Mouse (Mus musculus): ENCODE data around the gene Ppp1r10.

Ppp1r10 gene

GRCm38 (mm10) chr17:35903343-35903991 is 12.8 kb upstream of the Ppp1r10 start:
- DNase-seq (ENCODE audit: low spot score) = no peak

GRCm38 (mm10) chr17:35903992-35904355 is 12.3 kb upstream of the Ppp1r10 start:
- no peak for DNase-seq (ENCODE audit: low spot score)

GRCm38 (mm10) chr17:35905587-35905986 is 10.6 kb upstream of the Ppp1r10 start:
- DNase-seq (ENCODE audit: low spot score) = no peak

GRCm38 (mm10) chr17:35907609-35908008 is 8.6 kb upstream of the Ppp1r10 start:
- DNase-seq (ENCODE audit: low spot score) = no peak

GRCm38 (mm10) chr17:35909186-35909918 is 6.9 kb upstream of the Ppp1r10 start:
- no peak for DNase-seq (ENCODE audit: low spot score)

- DNase-seq (ENCODE audit: low spot score) = peak; percentile 93
Measured at GRCm38 (mm10) chr17:35909919-35910369, 6.3 kb upstream of the Ppp1r10 start, which contains the start of gene Atat1. Atat1 (minus strand) TSS chr17:35910075.

GRCm38 (mm10) chr17:35914975-35915374 is 1.3 kb upstream of the Ppp1r10 start:
- DNase-seq (ENCODE audit: low spot score) = no peak

- DNase-seq (ENCODE audit: low spot score) = no peak
Measured at GRCm38 (mm10) chr17:35915538-35916296, 517 bp upstream of the Ppp1r10 start.

- DNase-seq (ENCODE audit: low spot score) = no peak
Measured at GRCm38 (mm10) chr17:35917143-35917462, 869 bp downstream of the Ppp1r10 start.

GRCm38 (mm10) chr17:35917463-35918251 is 1.4 kb downstream of the Ppp1r10 start:
- peak; percentile 51 for DNase-seq (ENCODE audit: low spot score)

- peak; percentile 42 for DNase-seq (ENCODE audit: low spot score)
Measured at GRCm38 (mm10) chr17:35918276-35919059, 2.2 kb downstream of the Ppp1r10 start.

- DNase-seq (ENCODE audit: low spot score) = peak; percentile 86
Measured at GRCm38 (mm10) chr17:35919060-35919715, 3.0 kb downstream of the Ppp1r10 start.

GRCm38 (mm10) chr17:35919864-35920301 is 3.6 kb downstream of the Ppp1r10 start:
- peak; percentile 42 for DNase-seq (ENCODE audit: low spot score)

GRCm38 (mm10) chr17:35920384-35920783 is 4.2 kb downstream of the Ppp1r10 start:
- DNase-seq (ENCODE audit: low spot score) = no peak

- DNase-seq (ENCODE audit: low spot score) = no peak
Measured at GRCm38 (mm10) chr17:35920862-35921562, 4.8 kb downstream of the Ppp1r10 start.

- no peak for DNase-seq (ENCODE audit: low spot score)
Measured at GRCm38 (mm10) chr17:35921710-35922109, 5.5 kb downstream of the Ppp1r10 start.

- DNase-seq (ENCODE audit: low spot score) = no peak
Measured at GRCm38 (mm10) chr17:35922566-35922965, 6.3 kb downstream of the Ppp1r10 start.

GRCm38 (mm10) chr17:35923281-35923680 is 7.0 kb downstream of the Ppp1r10 start:
- no peak for DNase-seq (ENCODE audit: low spot score)

- DNase-seq (ENCODE audit: low spot score) = no peak
Measured at GRCm38 (mm10) chr17:35927471-35927870, 11.2 kb downstream of the Ppp1r10 start.

GRCm38 (mm10) chr17:35929534-35929933 is 13.3 kb downstream of the Ppp1r10 start:
- DNase-seq (ENCODE audit: low spot score) = no peak

Data from spleen, adult 12 weeks (tissue).